Mouse (Mus musculus): ENCODE measurements around the gene Smtn. TPM values are rescaled to one million over a fixed set of nuclear protein-coding genes. Genes with fewer than 3 reads are reported as not detected.

The Smtn gene
- polyA plus RNA-seq, 1 experiment from 2014 or later = 12.9 TPM

GRCm38 (mm10) chr11:3486349-3486748, 54.1 kb downstream of the Smtn start:
- no peak overlapping the region for H3K4me2 ChIP-seq
- ATAC-seq (ENCODE audit: insufficient read depth) = 0 out of 2 replicates have a peak, but pooled peaks have one; percentile 25
- no peaks in the 10 kb centered on the region for H3K27me3 ChIP-seq
- no peaks in the 10 kb centered on the region for H3K9me3 ChIP-seq (replicated peaks)
- no peak overlapping the region for H3K4me3 ChIP-seq (replicated peaks)
- H3K36me3 ChIP-seq (replicated peaks) = no peaks in the 10 kb centered on the region
- WGBS (ENCODE audit: insufficient replicate concordance) = 36% methylated on average over 7 of the region's 7 CpGs
- H3K4me1 ChIP-seq (replicated peaks) = peaks cover 3% of the 10 kb centered on the region; the same call in 1 of the 2 replicates
- H3K27ac ChIP-seq (replicated peaks) = no peak overlapping the region
- no peak overlapping the region for H3K9ac ChIP-seq

GRCm38 (mm10) chr11:3483980-3484642, 56.3 kb downstream of the Smtn start:
- Histone ChIP-seq H3K9ac (no peak overlapping the region), H3K4me1 (replicated peaks) (peaks cover under 1% of the 10 kb centered on the region; the same call in 1 of the 2 replicates), H3K27me3 (no peaks in the 10 kb centered on the region), H3K36me3 (replicated peaks) (no peaks in the 10 kb centered on the region), H3K4me2 (no peak overlapping the region), H3K9me3 (replicated peaks) (no peaks in the 10 kb centered on the region), H3K4me3 (replicated peaks) (no peak overlapping the region), H3K27ac (replicated peaks) (no peak overlapping the region)
- WGBS (ENCODE audit: insufficient replicate concordance) = 54% methylated on average over 11 of the region's 11 CpGs
- no peak for ATAC-seq (ENCODE audit: insufficient read depth)

GRCm38 (mm10) chr11:3475489-3475888, 64.9 kb downstream of the Smtn start:
- no peaks in the 10 kb centered on the region for H3K27me3 ChIP-seq

GRCm38 (mm10) chr11:3474480-3475115, 65.8 kb downstream of the Smtn start:
- no peak overlapping the region for H3K9ac ChIP-seq
- no peak overlapping the region for H3K4me3 ChIP-seq (replicated peaks)
- no peaks in the 10 kb centered on the region for H3K4me1 ChIP-seq (replicated peaks)
- H3K27me3 ChIP-seq = no peaks in the 10 kb centered on the region
- 45% methylated on average over 7 of the region's 7 CpGs for WGBS (ENCODE audit: insufficient replicate concordance)
- no peak overlapping the region for H3K4me2 ChIP-seq
- no peaks in the 10 kb centered on the region for H3K9me3 ChIP-seq (replicated peaks)
- no peak overlapping the region for H3K27ac ChIP-seq (replicated peaks)
- no peak for ATAC-seq (ENCODE audit: insufficient read depth)
- no peaks in the 10 kb centered on the region for H3K36me3 ChIP-seq (replicated peaks)

More at GRCm38 (mm10) chr11:3475489-3475888, 64.9 kb downstream of the Smtn start:
- Histone ChIP-seq H3K4me2 (no peak overlapping the region), H3K4me1 (replicated peaks) (no peaks in the 10 kb centered on the region), H3K9ac (no peak overlapping the region), H3K4me3 (replicated peaks) (no peak overlapping the region), H3K36me3 (replicated peaks) (no peaks in the 10 kb centered on the region), H3K9me3 (replicated peaks) (no peaks in the 10 kb centered on the region), H3K27ac (replicated peaks) (no peak overlapping the region)
- ATAC-seq (ENCODE audit: insufficient read depth) = no peak

GRCm38 (mm10) chr11:3472484-3472883, 67.9 kb downstream of the Smtn start:
- H3K4me3 ChIP-seq (replicated peaks) = no peak overlapping the region
- H3K36me3 ChIP-seq (replicated peaks) = no peaks in the 10 kb centered on the region
- no peaks in the 10 kb centered on the region for H3K27me3 ChIP-seq
- no peak for ATAC-seq (ENCODE audit: insufficient read depth)
- 7% methylated on average over 1 of the region's 1 CpGs for WGBS (ENCODE audit: insufficient replicate concordance)
- H3K4me1 ChIP-seq (replicated peaks) = no peaks in the 10 kb centered on the region
- no peak overlapping the region for H3K4me2 ChIP-seq
- no peaks in the 10 kb centered on the region for H3K9me3 ChIP-seq (replicated peaks)
- no peak overlapping the region for H3K27ac ChIP-seq (replicated peaks)
- no peak overlapping the region for H3K9ac ChIP-seq

- 32% methylated on average over 11 of the region's 11 CpGs for WGBS (ENCODE audit: insufficient replicate concordance)
- no peaks in the 10 kb centered on the region for H3K4me1 ChIP-seq (replicated peaks)
- ATAC-seq (ENCODE audit: insufficient read depth) = peak; percentile 25; the same call in 1 of the 2 replicates
- no peaks in the 10 kb centered on the region for H3K27me3 ChIP-seq
- no peak overlapping the region for H3K4me3 ChIP-seq (replicated peaks)
- no peaks in the 10 kb centered on the region for H3K9me3 ChIP-seq (replicated peaks)
- no peak overlapping the region for H3K9ac ChIP-seq
- H3K36me3 ChIP-seq (replicated peaks) = no peaks in the 10 kb centered on the region
- H3K27ac ChIP-seq (replicated peaks) = no peak overlapping the region
- H3K4me2 ChIP-seq = peak overlapping the region; percentile 20; the same call in 1 of the 2 replicates
These were observed 69.0 kb downstream of the Smtn start for GRCm38 (mm10) chr11:3471448-3471850.

Other genes starting within 250 kb of the Smtn start
- gene Pik3ip1, start 210.2 kb downstream of the Smtn start, polyA plus RNA-seq (2015; fragmentation: Nextera tagmentation; extraction: Ambion mirVana) = 1.3 and 1.4 TPM in 2 replicates
- 7.6 and 9.0 TPM in 2 replicates for gene Limk2, start 131.4 kb downstream of the Smtn start, polyA plus RNA-seq (2015; fragmentation: Nextera tagmentation; extraction: Ambion mirVana)
- 7.5 and 9.2 TPM in 2 replicates for gene Rnf185, start 88.2 kb downstream of the Smtn start, polyA plus RNA-seq (2015; fragmentation: Nextera tagmentation; extraction: Ambion mirVana)
- 0.06 and 0.07 TPM in 2 replicates for gene Pla2g3, start 52.3 kb downstream of the Smtn start, polyA plus RNA-seq (2015; fragmentation: Nextera tagmentation; extraction: Ambion mirVana)
- 0.89 and 0.90 TPM in 2 replicates for gene Inpp5j, start 35.8 kb downstream of the Smtn start, polyA plus RNA-seq (2015; fragmentation: Nextera tagmentation; extraction: Ambion mirVana)
- gene Selenom, start 25.9 kb downstream of the Smtn start, polyA plus RNA-seq (2015; fragmentation: Nextera tagmentation; extraction: Ambion mirVana) = 9.9 and 10.5 TPM in 2 replicates
- gene Morc2a, start 108.6 kb upstream of the Smtn start, polyA plus RNA-seq (2015; fragmentation: Nextera tagmentation; extraction: Ambion mirVana) = 5.5 and 6.8 TPM in 2 replicates

Measured in liver, embryonic 15.5 days (tissue).